Mouse (Mus musculus) frontal cortex, adult (tissue): Measurements from ENCODE around the gene Olfr1353.
"Not testable (repeated sequence)": the region's sequence is repeated elsewhere in the genome, so short reads cannot be mapped to it uniquely, and the experiment has no call there.

ENCODE experiments used
- ATAC-seq: cut with Nextera tagmentation; 2 replicates; pipeline ENCODE4 v1.9.2; 2017; ENCODE audit warnings: mild to moderate bottlenecking, moderate library complexity, mixed read lengths; ENCODE audit not compliant: low TSS enrichment

The Olfr1353 gene

DNA sequence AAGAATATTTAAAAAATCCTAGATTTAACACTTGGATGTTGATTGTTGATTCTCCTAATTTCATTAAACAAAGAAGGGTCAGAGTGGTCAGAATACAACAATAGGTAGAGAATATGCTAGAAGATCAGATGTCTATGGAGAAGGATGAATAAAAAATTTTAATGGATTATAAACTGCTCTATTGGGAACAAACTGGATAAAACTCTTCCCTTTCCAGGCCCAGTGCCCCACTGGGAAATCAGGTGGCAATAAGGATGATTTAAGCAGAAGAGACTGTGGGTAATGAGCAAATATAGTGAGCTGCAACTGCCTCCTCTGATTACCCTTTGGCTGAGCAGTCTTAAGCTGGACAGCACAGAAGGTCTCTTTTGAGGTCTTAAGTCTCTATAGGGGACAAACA, at the start of gene Olfr1353:
Gene Olfr1353 (plus strand): TSS at position 301 of the 400 bp plus-strand sequence.
- ATAC-seq: not testable (repeated sequence)

DNA sequence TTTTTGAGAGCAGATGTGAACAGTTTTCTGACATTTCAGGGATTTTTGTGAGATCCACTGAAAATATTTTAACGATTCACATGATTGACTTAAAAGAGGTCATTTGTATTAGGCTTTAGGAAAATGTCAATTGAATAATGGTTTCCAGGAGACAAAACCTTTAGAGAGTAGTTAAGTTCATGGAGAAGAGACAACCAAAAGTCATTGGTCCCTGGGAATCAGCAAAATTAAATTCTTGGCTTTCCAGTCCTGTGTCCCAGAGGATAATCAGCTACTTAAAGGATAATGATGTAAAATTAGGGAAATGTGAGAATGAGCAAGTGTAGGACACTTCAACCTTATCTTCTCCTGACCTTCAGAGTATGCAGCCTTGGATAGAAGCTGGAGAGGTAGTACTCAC, 12.8 kb upstream of the Olfr1353 start, which contains the start of gene Olfr8:
Gene Olfr8 (plus strand): TSS at position 301 of the 400 bp plus-strand sequence.
- not testable (repeated sequence) for ATAC-seq

DNA sequence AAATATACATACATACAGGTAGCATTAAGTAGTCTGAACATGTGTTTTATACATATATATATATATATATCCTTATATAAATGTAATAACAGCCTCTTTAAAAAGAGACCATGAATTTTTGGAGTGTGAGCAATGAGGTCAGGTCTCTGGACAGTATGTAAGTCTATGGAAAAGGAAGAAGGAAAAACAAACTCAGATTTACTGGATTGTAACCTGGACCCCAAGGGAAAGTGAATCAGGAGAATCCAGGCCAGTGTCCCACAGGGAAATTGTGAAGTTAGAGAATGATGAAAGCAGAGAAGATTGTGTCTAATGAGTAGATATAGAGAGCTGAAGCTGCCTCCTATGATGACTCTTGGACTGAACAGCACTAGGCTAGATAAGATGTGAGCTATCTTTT, 17.6 kb downstream of the Olfr1353 start, which contains the start of gene Olfr1352:
Gene Olfr1352 (plus strand): TSS at position 301 of the 400 bp plus-strand sequence.
- ATAC-seq: no peak

DNA sequence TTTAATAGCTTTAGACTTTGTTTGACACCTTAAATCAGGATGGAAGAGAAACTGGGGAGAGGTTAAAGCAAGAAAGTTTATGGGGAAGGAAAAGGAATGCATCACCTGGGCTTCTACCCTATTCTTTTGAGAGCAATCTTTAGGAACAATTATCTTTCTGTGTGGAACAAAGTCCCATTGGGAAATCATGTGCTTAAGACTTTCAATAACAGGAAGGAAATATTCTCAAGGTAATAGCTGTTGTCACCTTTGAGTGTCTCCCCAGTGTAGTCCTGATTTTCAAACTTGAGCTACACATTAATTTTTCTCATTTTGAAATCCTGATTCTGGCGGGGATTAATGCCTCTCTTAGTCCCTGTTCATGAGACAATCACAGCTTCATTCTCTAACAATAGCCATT, 49.1 kb downstream of the Olfr1353 start, which contains the start of gene Olfr1351:
Gene Olfr1351 (plus strand): TSS at position 301 of the 400 bp plus-strand sequence.
- no peak for ATAC-seq
